Mouse (Mus musculus): ENCODE results near the gene Trim65. TPM values are rescaled to one million over a fixed set of nuclear protein-coding genes. Genes with fewer than 3 reads are reported as not detected.
"Not testable (repeated sequence)": the region's sequence is repeated elsewhere in the genome, so short reads cannot be mapped to it uniquely, and the experiment has no call there.

Trim65 gene
- polyA plus RNA-seq, 1 experiment from 2014 or later: 3.9 TPM

DNA sequence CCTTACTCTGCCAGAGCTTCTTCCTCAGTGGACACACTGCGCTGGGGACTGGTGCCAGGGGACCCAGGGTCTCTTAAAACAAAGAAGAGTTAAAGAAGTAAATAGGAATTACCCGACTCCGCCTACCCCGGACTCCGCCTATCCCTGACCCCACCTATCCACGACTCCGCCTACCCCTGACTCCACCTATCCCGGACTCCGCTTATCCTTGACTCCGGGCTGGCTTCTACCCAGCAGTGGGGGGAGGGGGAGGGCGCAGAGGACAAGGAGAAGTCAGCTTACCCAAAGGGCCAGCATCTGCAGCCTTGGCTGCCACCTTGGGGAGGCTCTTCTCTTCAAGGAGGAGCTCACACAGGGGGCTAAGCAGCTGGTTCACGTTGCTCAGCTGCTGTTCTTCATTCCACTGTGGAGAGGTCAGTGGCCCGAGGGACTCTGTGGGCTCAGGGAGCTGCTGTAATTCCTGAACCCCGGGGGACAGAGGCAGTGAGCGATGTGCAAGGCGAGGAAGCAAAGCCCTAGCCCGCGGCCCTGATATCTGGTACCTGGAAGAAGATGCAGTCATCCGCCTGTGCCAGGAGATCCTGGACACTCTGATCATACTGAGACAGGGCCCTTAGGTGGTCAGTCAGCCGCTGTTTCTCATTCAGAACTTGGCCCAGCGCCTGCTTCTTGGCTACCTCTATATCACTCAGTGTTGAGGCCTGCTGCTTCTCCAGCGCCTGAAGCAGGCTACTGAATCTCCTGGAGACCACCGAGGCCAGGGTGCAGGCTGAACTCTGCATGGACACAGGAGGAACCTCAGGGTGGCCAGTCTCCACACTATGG is 3.6 kb downstream of the Trim65 start, which contains the start of gene Trim47:
Gene Trim47 (minus strand): TSS at position 55 of the 825 bp plus-strand sequence.
- Histone ChIP-seq H3K9me3 (ENCODE audit: low read length) (no peaks in the 10 kb centered on the region), H3K4me3 (ENCODE audit: low read depth, low read length) (no peak within 1 kb of the TSS), H3K27me3 (replicated peaks; ENCODE audit: insufficient read depth, low read length) (no peaks in the 10 kb centered on the region), H3K4me2 (replicated peaks; ENCODE audit: low read depth, low read length) (peak within 1 kb of the TSS; percentile 22; the same call in 1 of the 2 replicates), H3K36me3 (ENCODE audit: insufficient read depth, low read length) (0 out of 2 replicates have a peak, but pooled peaks cover 5% of the 10 kb centered on the region), H3K27ac (ENCODE audit: low read length) (no peak within 1 kb of the TSS), H3K9ac (replicated peaks; ENCODE audit: low read depth) (0 out of 2 replicates have a peak within 1 kb of the TSS, but pooled peaks have one; percentile 12), H3K4me1 (ENCODE audit: insufficient read depth, low read depth, low read length) (peaks cover 15% of the 10 kb centered on the region)
- 31% methylated on average over 23 of the region's 23 CpGs for WGBS
- TF ChIP-seq EP300 (IDR thresholded peaks at IDR 0.05) (no peak), CTCF (IDR thresholded peaks at IDR 0.05) (peak; percentile 31; the same call in 1 of the 2 replicates)
- DNase-seq (ENCODE audit: low spot score): peak; percentile 87
- ATAC-seq: peak; percentile 31

DNA sequence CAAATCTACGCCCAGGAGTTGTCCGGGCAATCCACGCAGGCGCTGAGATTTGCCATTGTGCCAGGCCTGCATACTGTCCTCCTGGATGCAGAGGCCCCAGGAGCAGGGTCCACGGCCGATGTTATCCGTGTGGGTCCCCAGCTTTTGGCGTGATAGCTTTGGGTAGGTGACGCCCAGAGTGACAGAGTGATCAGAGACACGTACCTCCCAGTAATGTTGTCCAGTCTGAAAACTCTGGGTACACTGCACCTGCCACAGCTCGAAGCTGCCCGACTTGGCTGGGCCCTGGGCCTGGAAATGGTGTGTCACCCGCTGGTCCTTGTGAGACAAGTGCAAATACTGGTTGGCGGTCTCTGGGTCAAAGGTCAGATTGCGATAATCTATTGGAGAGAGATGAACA is 4.7 kb downstream of the Trim65 start:
- Histone ChIP-seq H3K4me2 (replicated peaks; ENCODE audit: low read depth, low read length) (no peak overlapping the region), H3K36me3 (ENCODE audit: insufficient read depth, low read length) (0 out of 2 replicates have a peak, but pooled peaks cover 5% of the 10 kb centered on the region), H3K4me3 (ENCODE audit: low read depth, low read length) (no peak overlapping the region), H3K27me3 (replicated peaks; ENCODE audit: insufficient read depth, low read length) (no peaks in the 10 kb centered on the region), H3K4me1 (ENCODE audit: insufficient read depth, low read depth, low read length) (peaks cover 15% of the 10 kb centered on the region), H3K27ac (ENCODE audit: low read length) (no peak overlapping the region), H3K9me3 (ENCODE audit: low read length) (no peaks in the 10 kb centered on the region), H3K9ac (replicated peaks; ENCODE audit: low read depth) (no peak overlapping the region)
- ATAC-seq (no peak), DNase-seq (ENCODE audit: low spot score) (no peak)
- TF ChIP-seq CTCF (IDR thresholded peaks at IDR 0.05) (no peak), EP300 (IDR thresholded peaks at IDR 0.05) (no peak)
- 94% methylated on average over 15 of the region's 15 CpGs for WGBS

DNA sequence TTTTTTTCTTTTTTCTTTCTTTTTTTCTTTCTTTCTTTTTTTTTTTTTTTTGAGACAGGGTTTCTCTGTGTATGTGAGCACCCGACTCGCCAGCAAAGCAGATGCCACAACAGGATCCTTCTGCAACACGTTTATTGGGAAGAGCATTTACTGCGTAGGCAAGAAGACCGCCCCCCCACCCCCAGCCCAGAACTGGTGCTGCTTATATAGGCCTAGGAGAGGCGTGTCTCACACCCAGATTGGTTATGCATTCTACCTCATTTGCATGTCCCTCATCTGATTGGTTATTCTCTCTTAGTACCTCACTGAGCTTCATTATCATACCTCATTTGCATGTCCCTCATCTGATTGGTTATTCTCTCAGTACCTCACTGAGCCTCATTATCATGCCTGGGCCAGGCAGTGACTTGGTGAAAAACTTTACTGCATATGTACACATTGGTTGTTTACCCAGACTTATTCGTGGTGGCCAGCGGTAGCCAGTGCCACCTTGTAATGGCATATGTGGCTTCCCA is 9.1 kb downstream of the Trim65 start:
- not testable (repeated sequence) for H3K9ac ChIP-seq (replicated peaks; ENCODE audit: low read depth); H3K27ac ChIP-seq (ENCODE audit: low read length); DNase-seq (ENCODE audit: low spot score); H3K4me1 ChIP-seq (ENCODE audit: insufficient read depth, low read depth, low read length); H3K9me3 ChIP-seq (ENCODE audit: low read length); H3K27me3 ChIP-seq (replicated peaks; ENCODE audit: insufficient read depth, low read length); H3K36me3 ChIP-seq (ENCODE audit: insufficient read depth, low read length); H3K4me3 ChIP-seq (ENCODE audit: low read depth, low read length); ATAC-seq; H3K4me2 ChIP-seq (replicated peaks; ENCODE audit: low read depth, low read length)
- 91% methylated on average over 8 of the region's 8 CpGs for WGBS

DNA sequence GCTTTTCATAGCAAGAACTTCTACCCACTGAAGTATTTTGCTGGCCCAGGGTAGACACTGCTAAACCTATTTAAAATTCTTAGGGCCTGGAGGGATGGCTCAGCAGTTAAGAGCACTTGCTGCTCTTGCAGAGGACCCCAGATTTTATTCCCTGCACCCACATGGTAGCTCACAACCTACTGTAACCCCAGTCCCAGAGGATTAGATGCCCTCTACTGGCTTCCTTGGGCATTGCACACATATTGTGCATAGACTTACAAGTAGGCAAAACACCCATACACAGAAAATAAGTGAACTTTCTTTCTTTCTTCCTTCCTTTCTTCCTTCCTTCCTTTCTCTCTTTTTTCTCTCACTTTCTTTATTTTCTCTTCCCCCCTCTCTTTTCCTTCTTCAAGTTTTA is 13.1 kb downstream of the Trim65 start:
- no peak for DNase-seq (ENCODE audit: low spot score)
- Histone ChIP-seq H3K9ac (replicated peaks; ENCODE audit: low read depth) (no peak overlapping the region), H3K36me3 (ENCODE audit: insufficient read depth, low read length) (no peaks in the 10 kb centered on the region), H3K9me3 (ENCODE audit: low read length) (no peaks in the 10 kb centered on the region), H3K4me3 (ENCODE audit: low read depth, low read length) (no peak overlapping the region), H3K4me2 (replicated peaks; ENCODE audit: low read depth, low read length) (no peak overlapping the region), H3K27ac (ENCODE audit: low read length) (no peak overlapping the region), H3K4me1 (ENCODE audit: insufficient read depth, low read depth, low read length) (no peaks in the 10 kb centered on the region), H3K27me3 (replicated peaks; ENCODE audit: insufficient read depth, low read length) (no peaks in the 10 kb centered on the region)
- no peak for ATAC-seq
- TF ChIP-seq CTCF (IDR thresholded peaks at IDR 0.05) (peak; percentile 48), EP300 (IDR thresholded peaks at IDR 0.05) (no peak)

DNA sequence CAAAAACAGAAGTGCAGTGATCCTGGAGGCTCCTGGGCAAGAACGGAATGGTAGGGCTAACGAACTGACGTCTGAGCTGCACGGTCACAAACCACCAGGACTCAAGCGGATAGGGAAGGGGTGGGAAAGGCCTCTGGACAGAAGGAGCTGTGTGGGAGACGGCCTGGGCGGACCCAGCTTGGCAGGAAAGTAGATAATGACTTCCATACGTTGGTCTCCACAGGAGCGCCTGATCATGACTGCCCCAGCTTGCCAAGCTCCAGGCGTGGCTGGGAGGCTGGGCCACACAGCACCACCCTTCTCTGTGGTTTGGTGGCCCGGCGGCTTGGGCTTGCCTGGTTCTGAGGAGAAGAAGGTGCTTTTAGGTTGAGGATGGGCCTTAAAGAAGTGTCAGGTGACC is 13.7 kb downstream of the Trim65 start:
- Histone ChIP-seq H3K36me3 (ENCODE audit: insufficient read depth, low read length) (no peaks in the 10 kb centered on the region), H3K4me1 (ENCODE audit: insufficient read depth, low read depth, low read length) (no peaks in the 10 kb centered on the region), H3K9me3 (ENCODE audit: low read length) (no peaks in the 10 kb centered on the region), H3K27ac (ENCODE audit: low read length) (no peak overlapping the region), H3K27me3 (replicated peaks; ENCODE audit: insufficient read depth, low read length) (no peaks in the 10 kb centered on the region), H3K4me3 (ENCODE audit: low read depth, low read length) (no peak overlapping the region), H3K9ac (replicated peaks; ENCODE audit: low read depth) (no peak overlapping the region), H3K4me2 (replicated peaks; ENCODE audit: low read depth, low read length) (no peak overlapping the region)
- DNase-seq (ENCODE audit: low spot score) (no peak), ATAC-seq (no peak)
- TF ChIP-seq EP300 (IDR thresholded peaks at IDR 0.05) (no peak), CTCF (IDR thresholded peaks at IDR 0.05) (no peak)
- 77% methylated on average over 12 of the region's 12 CpGs for WGBS

DNA sequence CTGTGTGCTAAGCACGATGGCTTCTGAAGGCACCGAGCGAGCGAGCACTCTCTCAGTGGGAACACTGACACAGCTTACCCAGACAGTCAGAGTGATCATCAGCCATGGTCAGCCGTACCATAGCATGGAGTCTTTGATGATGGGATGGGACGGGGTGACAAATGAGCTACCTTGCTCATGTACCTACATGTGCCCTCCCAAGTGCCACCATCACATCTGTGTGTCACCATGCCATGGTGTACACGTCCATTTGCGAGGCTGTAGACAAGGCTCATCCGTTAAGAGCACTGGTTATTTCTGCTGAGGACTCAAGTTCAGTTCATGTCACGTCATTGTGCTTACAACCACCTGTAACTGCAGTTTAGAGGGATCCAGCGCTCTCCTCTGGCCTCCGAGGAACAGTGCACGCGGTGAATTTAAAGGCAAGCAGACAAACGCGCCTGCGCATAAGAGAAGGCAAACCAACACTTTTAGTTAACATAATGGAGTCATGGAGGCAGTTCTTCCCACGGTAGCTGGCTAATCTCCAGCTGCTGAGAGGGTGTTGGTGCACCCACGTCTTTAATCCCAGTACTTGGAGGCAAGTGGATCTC is 19.2 kb downstream of the Trim65 start:
- Histone ChIP-seq H3K4me1 (ENCODE audit: insufficient read depth, low read depth, low read length) (peaks cover 12% of the 10 kb centered on the region; the same call in 1 of the 2 replicates), H3K27me3 (replicated peaks; ENCODE audit: insufficient read depth, low read length) (0 out of 2 replicates have a peak, but pooled peaks cover 10% of the 10 kb centered on the region), H3K9me3 (ENCODE audit: low read length) (no peaks in the 10 kb centered on the region), H3K36me3 (ENCODE audit: insufficient read depth, low read length) (no peaks in the 10 kb centered on the region), H3K4me2 (replicated peaks; ENCODE audit: low read depth, low read length) (no peak overlapping the region), H3K4me3 (ENCODE audit: low read depth, low read length) (no peak overlapping the region), H3K9ac (replicated peaks; ENCODE audit: low read depth) (no peak overlapping the region), H3K27ac (ENCODE audit: low read length) (no peak overlapping the region)
- 87% methylated on average over 19 of the region's 19 CpGs for WGBS
- TF ChIP-seq CTCF (IDR thresholded peaks at IDR 0.05) (no peak), EP300 (IDR thresholded peaks at IDR 0.05) (no peak)
- no peak for DNase-seq (ENCODE audit: low spot score)
- no peak for ATAC-seq
